11 mouse cellular contexts compared by ENCODE assay signal in genomic region chr7:100950031-100950430, GRCm38 (mm10). TPM values are rescaled to one million over a fixed set of nuclear protein-coding genes. Genes with fewer than 3 reads are reported as not detected.
DNase-seq lines count a peak whose midpoint lies in the region; ATAC-seq and TF ChIP-seq lines count a peak whose summit lies in the region.
"Had no signal": no experiment of that assay in that cellular context is flagged by ENCODE, and none has a peak within 500 bp of the region (broad histone marks: within the 10 kb centered on the region; RNA-seq: fewer than 3 reads in every experiment).

No protein-coding gene starts in this region.

- H3K4me3 ChIP-seq in heart, embryonic 13.5 days = no peak overlapping the region
- no peak overlapping the region for H3K4me3 ChIP-seq in midbrain, postnatal 0 days (ENCODE audit: low read depth, low read length)
- no peak overlapping the region for H3K4me3 ChIP-seq in midbrain, embryonic 15.5 days
- no peak overlapping the region for H3K4me3 ChIP-seq in limb, embryonic 10.5 days
- no peak overlapping the region for H3K4me3 ChIP-seq in stomach, embryonic 15.5 days (replicated peaks)
- H3K4me3 ChIP-seq: erythroblast, embryonic 14.5 days; midbrain, embryonic 12.5 days had no signal

- 57% methylated on average over 5 of the region's 5 CpGs for WGBS in heart, embryonic 13.5 days
- WGBS in midbrain, postnatal 0 days = 57% methylated on average over 5 of the region's 5 CpGs
- 54% methylated on average over 5 of the region's 5 CpGs for WGBS in midbrain, embryonic 15.5 days
- 73% methylated on average over 5 of the region's 5 CpGs for WGBS in limb, embryonic 10.5 days
- 68% methylated on average over 5 of the region's 5 CpGs for WGBS in stomach, embryonic 15.5 days

- no peak for ATAC-seq in heart, embryonic 13.5 days (ENCODE audit: extremely low read depth, insufficient number of reproducible peaks, low FRiP score, low TSS enrichment)
- no peak for ATAC-seq in midbrain, postnatal 0 days (ENCODE audit: low FRiP score)
- ATAC-seq in midbrain, embryonic 15.5 days (replicated peaks) = no peak
- peak; percentile 11; the same call in 1 of the 2 replicates for ATAC-seq in stomach, embryonic 15.5 days (ENCODE audit: insufficient read depth, low FRiP score, low read depth)

- H3K36me3 ChIP-seq in heart, embryonic 13.5 days = no peaks in the 10 kb centered on the region
- H3K36me3 ChIP-seq in midbrain, postnatal 0 days (ENCODE audit: insufficient read depth, low read length) = no peaks in the 10 kb centered on the region
- no peaks in the 10 kb centered on the region for H3K36me3 ChIP-seq in midbrain, embryonic 15.5 days (replicated peaks)
- no peaks in the 10 kb centered on the region for H3K36me3 ChIP-seq in limb, embryonic 10.5 days
- no peaks in the 10 kb centered on the region for H3K36me3 ChIP-seq in stomach, embryonic 15.5 days
- H3K36me3 ChIP-seq: midbrain, embryonic 12.5 days had no signal

- H3K27ac ChIP-seq in heart, embryonic 13.5 days (replicated peaks) = peak overlapping the region; percentile 82
- 0 out of 2 replicates have a peak overlapping the region, but pooled peaks have one; percentile 18 for H3K27ac ChIP-seq in midbrain, postnatal 0 days (ENCODE audit: low read depth, low read length)
- no peak overlapping the region for H3K27ac ChIP-seq in midbrain, embryonic 15.5 days
- H3K27ac ChIP-seq in limb, embryonic 10.5 days = peak overlapping the region; percentile 58
- H3K27ac ChIP-seq in stomach, embryonic 15.5 days = peak overlapping the region; percentile 80
- H3K27ac ChIP-seq: midbrain, embryonic 12.5 days had no signal

- DNase-seq in heart, postnatal 25 days (ENCODE audit: low spot score) = no peak
- DNase-seq in midbrain, postnatal 0 days (ENCODE audit: low spot score) = no peak
- no peak for DNase-seq in limb, embryonic 10.5 days (ENCODE audit: low spot score)
- no peak for DNase-seq in retina, postnatal 1 day
- no peak for DNase-seq in embryo, embryonic 11 days
- DNase-seq: cerebellum, adult 11-12 months had no signal

- H3K4me1 ChIP-seq in heart, embryonic 13.5 days = peaks cover 45% of the 10 kb centered on the region
- H3K4me1 ChIP-seq in midbrain, postnatal 0 days (ENCODE audit: insufficient read depth, low read length) = no peaks in the 10 kb centered on the region
- H3K4me1 ChIP-seq in midbrain, embryonic 15.5 days = no peaks in the 10 kb centered on the region
- peaks cover 16% of the 10 kb centered on the region for H3K4me1 ChIP-seq in limb, embryonic 10.5 days
- peaks cover 10% of the 10 kb centered on the region; the same call in 1 of the 2 replicates for H3K4me1 ChIP-seq in stomach, embryonic 15.5 days
- H3K4me1 ChIP-seq: midbrain, embryonic 12.5 days had no signal

- no peak for TF ChIP-seq CTCF in midbrain, postnatal 0 days (IDR thresholded peaks at IDR 0.05)

- peaks cover 26% of the 10 kb centered on the region for H3K27me3 ChIP-seq in heart, embryonic 13.5 days (replicated peaks)
- H3K27me3 ChIP-seq in midbrain, postnatal 0 days (ENCODE audit: insufficient read depth, low read length) = no peaks in the 10 kb centered on the region
- H3K27me3 ChIP-seq in midbrain, embryonic 15.5 days (replicated peaks) = no peaks in the 10 kb centered on the region
- H3K27me3 ChIP-seq in limb, embryonic 10.5 days (ENCODE audit: low read depth, poor library complexity, severe bottlenecking) = no peaks in the 10 kb centered on the region
- H3K27me3 ChIP-seq in stomach, embryonic 15.5 days (replicated peaks) = no peaks in the 10 kb centered on the region
- H3K27me3 ChIP-seq: midbrain, embryonic 12.5 days had no signal

- peak overlapping the region; percentile 28; the same call in 1 of the 2 replicates for H3K9ac ChIP-seq in heart, embryonic 13.5 days
- H3K9ac ChIP-seq in midbrain, postnatal 0 days (replicated peaks; ENCODE audit: low read length, poor library complexity, severe bottlenecking) = no peak overlapping the region
- no peak overlapping the region for H3K9ac ChIP-seq in midbrain, embryonic 15.5 days
- no peak overlapping the region for H3K9ac ChIP-seq in stomach, embryonic 15.5 days
- H3K9ac ChIP-seq: midbrain, embryonic 12.5 days had no signal

- intact Hi-C loops in heart, postnatal 25 days (cut with DNase I) = no loop called here

- no peak overlapping the region for H3K4me2 ChIP-seq in heart, embryonic 13.5 days
- no peak overlapping the region for H3K4me2 ChIP-seq in midbrain, postnatal 0 days (ENCODE audit: low read depth, low read length, poor library complexity, severe bottlenecking)
- H3K4me2 ChIP-seq in midbrain, embryonic 15.5 days = no peak overlapping the region
- no peak overlapping the region for H3K4me2 ChIP-seq in stomach, embryonic 15.5 days
- H3K4me2 ChIP-seq: midbrain, embryonic 12.5 days had no signal

- H3K9me3 ChIP-seq in heart, embryonic 13.5 days = no peaks in the 10 kb centered on the region
- H3K9me3 ChIP-seq in midbrain, postnatal 0 days (ENCODE audit: low read length) = no peaks in the 10 kb centered on the region
- H3K9me3 ChIP-seq in midbrain, embryonic 15.5 days = no peaks in the 10 kb centered on the region
- no peaks in the 10 kb centered on the region for H3K9me3 ChIP-seq in limb, embryonic 10.5 days (replicated peaks)
- H3K9me3 ChIP-seq in stomach, embryonic 15.5 days = no peaks in the 10 kb centered on the region
- H3K9me3 ChIP-seq: midbrain, embryonic 12.5 days had no signal

RNA-seq across cellular contexts. Expression of gene Arhgef17, which starts 18.1 kb away (rescaled TPM):
- 5.2 and 5.7 TPM in 2 replicates for polyA plus RNA-seq in heart, embryonic 13.5 days (2015; fragmentation: Nextera tagmentation; extraction: Ambion mirVana)
- 10 to 100 TPM; 24.0 to 28.8 TPM for total RNA-seq in heart, postnatal 25 days (2021)
- total RNA-seq in midbrain, postnatal 0 days (2014; rRNA removed) = 77.6 and 89.1 TPM in 2 replicates
- polyA plus RNA-seq in midbrain, postnatal 0 days (2015; fragmentation: Nextera tagmentation; extraction: Ambion mirVana) = 16.3 and 16.7 TPM in 2 replicates
- polyA plus RNA-seq in midbrain, embryonic 15.5 days (2015; fragmentation: Nextera tagmentation; extraction: Ambion mirVana) = 13.9 and 14.4 TPM in 2 replicates
- polyA plus RNA-seq in limb, embryonic 10.5 days (2016; fragmentation: Nextera tagmentation; extraction: Ambion mirVana) = 9.6 and 11.0 TPM in 2 replicates
- polyA plus RNA-seq in stomach, embryonic 15.5 days (2015; fragmentation: Nextera tagmentation; extraction: Ambion mirVana) = 6.2 and 7.9 TPM in 2 replicates

RNA-seq across cellular contexts. Expression of gene P2ry6, which starts 24.4 kb away (rescaled TPM):
- polyA plus RNA-seq in heart, embryonic 13.5 days (2015; fragmentation: Nextera tagmentation; extraction: Ambion mirVana) = 4.3 and 4.6 TPM in 2 replicates
- 1 to 10 TPM; 4.4 TPM for total RNA-seq in heart, postnatal 25 days (2021)
- 2.0 and 4.3 TPM in 2 replicates for total RNA-seq in midbrain, postnatal 0 days (2014; rRNA removed)
- polyA plus RNA-seq in midbrain, postnatal 0 days (2015; fragmentation: Nextera tagmentation; extraction: Ambion mirVana) = 2.7 and 3.3 TPM in 2 replicates
- polyA plus RNA-seq in midbrain, embryonic 15.5 days (2015; fragmentation: Nextera tagmentation; extraction: Ambion mirVana) = 3.2 and 3.6 TPM in 2 replicates
- polyA plus RNA-seq in limb, embryonic 10.5 days (2016; fragmentation: Nextera tagmentation; extraction: Ambion mirVana) = 1.1 and 1.6 TPM in 2 replicates
- 8.0 and 8.2 TPM in 2 replicates for polyA plus RNA-seq in stomach, embryonic 15.5 days (2015; fragmentation: Nextera tagmentation; extraction: Ambion mirVana)
